Mouse (Mus musculus): Measurements from ENCODE around the gene Ces1d.
"Not testable (repeated sequence)": the region's sequence is repeated elsewhere in the genome, so short reads cannot be mapped to it uniquely, and the experiment has no call there.

Gene Ces1d

DNA sequence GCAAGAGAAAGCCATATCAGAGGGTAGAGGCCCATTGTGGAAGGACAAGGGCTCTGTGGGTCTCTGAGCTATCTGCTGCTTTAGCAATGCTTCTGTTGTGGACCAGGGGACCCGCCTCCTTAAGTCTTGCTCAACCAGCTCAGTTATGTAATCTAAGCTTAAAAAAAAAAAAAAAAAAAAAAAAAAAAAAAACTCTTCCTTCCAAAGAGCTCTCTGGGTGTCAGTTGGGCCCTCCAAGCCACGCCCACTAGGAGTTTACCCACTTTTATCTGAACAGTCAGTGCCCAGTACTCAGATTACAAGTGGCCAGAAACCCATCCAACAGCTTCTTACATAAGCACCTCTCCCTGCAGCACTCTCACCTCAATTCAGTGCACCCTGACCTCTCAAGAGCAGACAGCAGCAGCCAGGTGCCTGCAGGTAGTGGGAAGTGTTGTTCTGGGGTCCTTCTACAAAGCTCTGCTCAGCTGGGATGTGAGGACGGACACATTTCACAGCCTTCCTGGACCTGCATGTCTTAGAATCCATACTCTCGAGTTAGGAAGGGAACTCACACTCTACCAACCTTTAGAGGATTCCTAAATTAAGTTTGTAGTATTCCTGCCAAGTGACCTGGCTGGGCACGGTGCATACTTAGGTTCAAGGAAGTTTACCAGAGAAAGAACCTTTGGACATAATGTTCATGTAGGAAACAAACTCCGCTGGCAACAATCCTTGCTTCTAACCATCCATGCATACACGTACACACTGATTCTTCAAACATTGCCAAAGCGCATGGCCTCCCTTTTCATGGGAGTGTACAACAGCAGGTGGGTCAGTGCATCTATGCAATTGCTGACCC is at the start of gene Ces1d:
Gene Ces1d (minus strand): TSS at position 154 of the 841 bp plus-strand sequence.
- in situ Hi-C loops (cut with MboI, MseI): no loop called here

DNA sequence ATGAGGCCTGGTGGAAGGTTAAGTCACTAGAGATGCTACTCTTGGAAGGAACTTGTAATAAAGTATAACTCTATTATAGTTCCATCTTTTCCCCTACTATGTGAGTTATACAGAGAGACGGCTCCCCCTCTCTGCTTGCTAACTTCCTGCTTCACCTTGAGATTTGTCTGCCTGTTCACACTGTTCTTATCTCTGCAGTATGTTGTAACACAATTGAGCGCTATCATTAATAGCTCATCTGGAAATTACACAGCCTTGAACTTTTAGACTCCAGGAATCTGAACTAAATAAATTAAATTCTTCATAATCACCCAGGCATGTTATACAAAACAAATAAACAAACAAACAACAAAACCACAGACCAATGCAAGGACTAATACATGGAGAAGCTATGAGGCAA is 48.4 kb upstream of the Ces1d start:
- in situ Hi-C loops (cut with MboI, MseI): loop anchor here (5.0 kb wide), 1 partner anchor 674 kb away; no protein-coding TSS in a partner anchor

DNA sequence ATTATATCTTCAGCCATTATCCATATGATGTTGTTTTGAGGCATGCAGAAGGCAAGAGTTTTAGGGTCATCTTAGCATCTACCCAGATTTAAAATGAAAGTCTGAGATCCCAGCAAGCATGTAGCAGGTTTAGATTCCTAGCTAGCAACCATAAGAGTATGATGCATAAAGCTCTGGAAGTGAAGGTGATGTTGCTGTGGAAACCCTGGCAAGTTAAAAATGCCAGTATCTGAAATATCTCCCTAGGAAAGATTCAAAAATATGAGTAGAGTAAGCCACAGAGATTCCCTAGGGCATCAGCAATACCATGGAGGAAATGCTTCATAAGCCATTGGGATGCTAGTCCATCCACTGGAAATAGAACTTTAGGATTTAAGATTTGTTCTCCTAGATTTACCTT is 42.2 kb upstream of the Ces1d start:
- in situ Hi-C loops (cut with MboI, MseI): no loop called here

DNA sequence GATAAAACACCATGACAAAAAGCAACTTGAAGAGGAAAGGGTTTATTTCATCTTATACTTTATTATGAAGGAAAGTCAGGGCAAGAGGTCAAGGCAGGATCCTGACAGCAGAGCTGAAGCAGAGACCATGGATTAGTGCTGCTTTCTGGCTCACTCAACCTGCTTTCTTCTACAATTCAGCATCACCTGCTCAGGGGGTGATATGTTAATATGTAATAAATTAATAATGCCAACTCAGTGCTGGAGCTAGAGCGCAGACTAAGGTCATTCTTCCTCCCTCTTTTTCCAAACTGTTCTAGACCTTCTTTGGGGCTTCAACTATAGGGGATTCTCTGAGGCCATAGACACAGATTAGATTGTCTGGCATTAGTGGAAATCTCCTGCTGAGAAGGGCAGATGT is 38.0 kb upstream of the Ces1d start:
- in situ Hi-C loops (cut with MboI, MseI): no loop called here

DNA sequence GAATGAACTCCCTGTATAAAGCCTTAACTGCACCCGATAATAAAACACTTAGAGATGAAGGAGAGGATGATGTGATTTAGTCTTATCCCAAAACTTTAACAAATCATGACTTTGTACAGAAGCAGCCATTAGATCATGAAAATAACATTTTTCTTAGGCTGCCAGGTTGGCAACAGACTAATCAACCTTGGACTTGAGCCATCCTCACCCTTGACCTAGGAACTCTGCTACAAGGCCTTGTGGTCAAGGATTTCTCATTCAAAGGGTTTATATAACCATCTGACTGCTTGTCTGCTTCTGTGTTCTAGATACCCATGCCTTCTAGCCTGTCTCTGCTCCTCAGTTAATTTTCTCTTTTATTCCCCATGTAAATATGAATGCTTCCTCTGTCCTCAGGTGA is 37.1 kb upstream of the Ces1d start:
- in situ Hi-C loops (cut with MboI, MseI): no loop called here

DNA sequence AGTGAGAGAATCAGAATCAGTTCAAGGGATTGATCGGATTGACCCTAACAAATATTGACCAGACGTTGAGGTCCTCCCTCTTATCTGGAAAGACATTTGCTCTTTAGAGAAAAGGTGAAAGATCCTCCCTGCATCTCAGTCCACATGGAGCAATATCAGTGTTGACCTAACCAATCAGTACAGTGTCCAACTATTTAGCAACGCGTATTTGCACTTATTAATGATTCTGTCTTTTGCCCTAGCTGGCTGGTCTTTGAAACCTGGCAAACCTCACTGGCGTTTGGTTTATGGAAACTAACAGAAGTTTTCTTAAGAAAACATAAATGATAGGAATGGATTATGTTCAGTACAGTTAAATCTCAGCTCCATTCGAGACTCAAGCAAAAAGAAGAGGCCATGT is 36.4 kb upstream of the Ces1d start:
- in situ Hi-C loops (cut with MboI, MseI): no loop called here

DNA sequence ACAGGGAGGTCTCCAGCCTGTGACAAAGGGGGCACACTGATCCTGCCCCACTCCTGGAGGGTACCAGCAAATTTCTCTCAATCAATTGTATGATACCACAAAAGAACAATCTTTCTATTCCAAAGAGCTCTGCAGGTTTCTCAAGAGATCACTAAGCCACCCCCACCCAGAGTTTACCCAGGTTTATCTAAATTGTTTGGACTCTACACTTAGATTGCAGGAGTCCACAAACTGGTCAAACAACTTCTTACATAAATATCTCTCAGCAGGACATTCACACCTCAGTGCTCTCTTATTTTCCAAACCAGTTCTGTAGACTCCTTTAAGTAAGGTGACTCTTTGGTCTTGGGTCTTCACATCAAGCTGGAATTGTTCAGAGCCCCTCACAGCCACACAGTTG is 31.8 kb upstream of the Ces1d start, which contains the start of gene Ces1e:
Gene Ces1e (minus strand): TSS at position 174 of the 400 bp plus-strand sequence.
- in situ Hi-C loops (cut with MboI, MseI): no loop called here

DNA sequence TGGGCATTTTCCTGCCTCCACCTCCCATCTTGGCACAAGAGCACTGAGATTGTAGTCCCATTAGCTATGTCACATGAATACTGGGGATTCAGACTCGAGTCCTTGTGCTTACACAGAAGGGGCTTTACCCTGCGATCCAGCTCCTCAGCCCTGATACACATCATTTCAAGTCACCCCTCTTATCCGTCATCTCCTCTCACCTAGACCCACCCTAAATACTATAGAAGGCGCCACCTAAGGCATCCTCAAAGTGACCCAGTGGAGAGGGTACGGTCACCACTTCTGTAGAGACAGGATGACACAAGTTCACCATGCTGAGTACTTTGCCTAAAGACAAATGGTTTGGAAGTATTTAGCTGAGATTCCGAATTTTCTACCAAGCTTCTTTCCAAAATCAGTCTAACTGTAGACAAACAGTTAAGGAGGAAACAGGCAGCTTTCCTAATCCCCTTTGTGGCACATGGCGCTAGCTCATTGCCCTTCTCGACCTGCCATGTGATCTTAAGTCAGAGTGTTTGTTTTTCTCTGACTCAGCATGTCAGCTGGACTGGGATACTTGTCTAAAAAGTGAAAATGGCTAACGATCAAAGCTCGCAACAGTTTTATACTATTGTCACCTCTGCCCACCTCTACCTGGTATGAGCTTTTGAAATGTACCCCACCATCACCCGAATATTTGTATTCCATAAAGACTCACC is 31.2 kb upstream of the Ces1d start:
- in situ Hi-C loops (cut with MboI, MseI): no loop called here

DNA sequence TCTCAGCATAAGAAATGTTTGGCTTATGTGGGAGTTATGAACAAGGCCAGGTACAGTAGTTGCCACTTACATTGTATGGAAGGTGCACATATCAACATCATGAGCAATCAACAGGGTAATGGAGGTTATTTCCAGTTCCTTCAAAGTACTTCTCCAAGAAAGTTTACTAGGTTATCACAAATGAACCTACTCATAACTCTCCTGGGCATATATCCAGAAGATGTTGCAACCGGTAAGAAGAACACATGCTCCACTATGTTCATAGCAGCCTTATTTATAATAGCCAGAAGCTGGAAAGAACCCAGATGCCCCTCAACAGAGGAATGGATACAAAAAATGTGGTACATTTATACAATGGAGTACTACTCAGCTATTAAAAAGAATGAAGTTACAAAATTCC is 28.8 kb upstream of the Ces1d start:
- in situ Hi-C loops (cut with MboI, MseI): not testable (repeated sequence)

DNA sequence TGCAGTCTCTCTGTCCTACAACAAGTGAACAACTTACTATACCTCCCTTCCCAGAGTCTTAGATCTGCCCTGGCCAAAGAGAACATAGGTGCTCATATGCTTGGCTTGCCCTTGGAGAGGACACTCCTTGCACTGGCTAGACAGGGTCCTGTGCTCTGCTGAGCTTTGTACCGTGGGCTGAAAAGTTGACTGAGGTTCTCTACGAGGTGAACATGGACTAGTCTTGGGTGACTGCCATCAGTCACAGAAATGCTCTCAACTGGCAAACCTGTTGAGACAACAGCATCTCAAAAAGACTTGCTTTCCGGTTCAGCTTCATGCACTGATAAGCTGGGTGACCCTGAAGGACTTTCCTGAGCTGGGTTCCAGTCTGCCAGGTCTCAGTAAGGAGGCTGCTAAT is 24.3 kb upstream of the Ces1d start:
- in situ Hi-C loops (cut with MboI, MseI): no loop called here

DNA sequence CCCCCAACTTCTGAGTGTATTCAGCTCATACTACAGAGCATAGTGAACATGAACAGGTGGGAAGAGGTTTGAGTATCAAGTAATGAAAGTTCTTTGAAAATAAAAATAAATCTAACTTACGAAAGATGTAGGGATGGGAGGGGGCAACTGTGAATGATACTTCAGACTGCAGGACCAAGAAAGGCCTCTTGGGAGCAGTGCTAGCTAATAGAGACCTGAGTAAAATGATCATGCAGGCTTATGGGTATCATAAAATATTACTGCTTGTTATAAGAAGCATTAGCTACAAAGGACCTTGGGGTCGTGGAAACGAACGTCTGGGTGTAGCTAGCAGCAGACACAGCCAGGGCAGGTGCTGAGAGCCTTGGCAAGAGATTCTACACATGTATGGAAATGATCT is 20.2 kb upstream of the Ces1d start:
- in situ Hi-C loops (cut with MboI, MseI): no loop called here

DNA sequence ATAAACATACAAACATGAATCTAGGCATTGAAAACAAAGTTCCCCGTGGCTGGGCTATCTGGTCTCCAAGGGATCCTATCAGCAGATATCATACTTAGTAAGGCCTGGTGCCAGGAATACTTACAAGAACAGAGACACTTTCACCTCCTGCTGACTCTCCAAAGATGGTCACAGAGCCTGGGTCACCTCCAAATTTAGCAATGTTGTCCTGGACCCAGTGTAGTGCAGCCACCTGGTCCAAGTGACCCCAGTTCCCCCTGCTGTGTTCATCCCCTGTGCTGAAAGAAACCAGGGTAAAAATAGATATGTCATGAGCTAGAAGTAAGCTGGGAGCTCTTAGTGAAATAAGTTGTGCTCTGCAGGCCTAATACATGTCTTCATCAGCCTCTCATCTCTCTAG is 19.7 kb upstream of the Ces1d start:
- in situ Hi-C loops (cut with MboI, MseI): no loop called here

DNA sequence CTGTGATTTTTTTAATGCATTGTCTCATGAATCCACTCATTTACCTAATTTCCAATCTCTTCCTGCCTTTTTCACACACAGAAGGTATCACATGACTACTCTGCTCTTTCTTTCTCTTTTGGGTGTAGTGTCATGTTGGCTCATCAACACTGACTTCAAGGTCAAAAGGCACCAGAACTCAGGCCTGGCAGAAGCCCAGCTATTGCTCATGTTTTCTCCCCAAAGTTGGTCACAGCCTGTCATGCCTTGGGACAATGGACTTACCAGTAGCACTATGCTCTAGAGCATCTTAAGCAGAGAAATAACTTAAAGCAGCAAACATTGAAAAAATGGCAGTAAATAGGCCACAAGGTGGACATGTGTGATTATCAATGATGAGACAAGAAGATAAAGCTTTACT is 13.5 kb upstream of the Ces1d start:
- in situ Hi-C loops (cut with MboI, MseI): no loop called here

DNA sequence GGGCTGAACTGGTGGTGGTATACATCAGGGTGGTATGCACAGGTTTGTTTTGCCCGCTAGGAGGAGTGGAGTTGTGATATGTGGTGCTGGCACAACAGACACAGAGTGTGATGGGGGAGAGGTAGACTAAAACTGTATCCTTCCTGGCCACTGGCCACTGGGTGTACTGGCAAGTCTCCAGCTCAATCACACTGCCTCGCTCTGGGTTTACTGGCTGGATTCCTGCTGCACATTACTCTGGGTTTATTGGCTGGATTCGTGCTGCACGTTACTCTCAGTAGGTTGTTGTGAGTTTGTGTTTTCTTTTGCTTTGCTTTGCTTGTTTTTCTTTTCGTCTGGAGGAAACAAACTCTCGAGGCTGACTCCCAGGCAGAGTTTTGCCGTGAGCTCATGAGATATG is 1.5 kb upstream of the Ces1d start:
- in situ Hi-C loops (cut with MboI, MseI): not testable (repeated sequence)

DNA sequence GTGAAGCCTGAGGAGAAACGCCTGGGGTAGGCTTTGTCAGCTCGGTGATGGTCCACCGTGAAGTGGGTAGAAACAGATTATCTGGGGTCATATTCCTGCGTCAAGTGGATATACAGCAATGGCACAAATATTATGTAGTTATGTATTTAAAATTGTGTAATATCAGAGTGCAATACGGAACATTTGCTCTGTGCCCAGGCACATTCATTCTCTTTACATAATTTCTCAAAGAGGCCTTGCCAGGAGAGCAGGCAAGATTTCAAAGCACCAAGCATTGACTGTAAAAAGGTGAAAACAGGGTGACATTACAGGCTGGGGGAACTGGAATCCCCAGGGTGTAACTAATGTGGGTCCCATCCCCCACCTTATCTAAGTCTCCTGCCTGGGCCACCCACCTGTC is 1.2 kb downstream of the Ces1d start:
- in situ Hi-C loops (cut with MboI, MseI): no loop called here

DNA sequence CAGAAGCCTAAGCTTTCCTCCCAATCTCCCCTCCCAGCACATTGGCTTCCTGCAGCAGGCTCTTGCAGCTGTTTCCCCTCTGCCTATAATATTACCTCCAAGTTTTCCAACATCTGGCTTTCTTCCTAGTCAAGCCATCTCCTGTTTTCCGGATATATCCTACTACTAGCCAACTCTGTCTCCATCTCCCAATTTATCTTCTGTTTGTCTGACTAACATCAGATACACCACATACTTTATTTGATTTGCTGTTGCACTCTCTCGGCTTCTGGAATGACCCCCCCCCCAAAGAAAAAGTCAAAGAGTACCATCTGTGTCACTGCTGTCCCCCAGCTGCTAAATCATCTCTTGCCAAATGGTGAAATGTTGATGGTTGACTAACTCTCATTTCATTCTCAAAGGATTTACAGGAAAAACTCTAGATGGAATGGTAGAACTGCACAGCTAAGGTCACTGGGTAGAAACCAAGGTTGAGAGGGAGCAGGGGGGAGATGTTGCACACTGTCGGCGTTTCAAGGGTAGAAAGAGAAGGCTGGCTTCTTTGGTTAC is 17.0 kb downstream of the Ces1d start:
- in situ Hi-C loops (cut with MboI, MseI): no loop called here

DNA sequence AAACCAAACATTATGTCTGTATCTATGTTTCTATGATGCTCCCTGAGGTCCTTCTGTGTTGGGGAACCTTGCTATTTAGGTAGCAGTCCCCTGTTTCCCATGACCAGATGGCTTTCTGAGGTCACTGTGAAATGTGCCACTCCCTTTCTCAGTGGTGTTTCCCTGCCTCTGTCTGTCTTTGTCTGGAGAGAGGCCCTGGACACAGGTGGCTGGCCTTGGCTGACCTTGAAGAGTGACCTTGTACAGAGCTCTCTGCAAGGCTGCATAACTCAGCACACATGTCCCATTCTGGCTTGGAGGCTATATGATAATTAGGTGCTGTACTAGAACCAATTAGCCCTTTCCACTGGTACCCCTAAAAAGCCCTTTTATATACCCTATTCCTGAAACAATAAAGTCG is 21.0 kb downstream of the Ces1d start:
- in situ Hi-C loops (cut with MboI, MseI): no loop called here

DNA sequence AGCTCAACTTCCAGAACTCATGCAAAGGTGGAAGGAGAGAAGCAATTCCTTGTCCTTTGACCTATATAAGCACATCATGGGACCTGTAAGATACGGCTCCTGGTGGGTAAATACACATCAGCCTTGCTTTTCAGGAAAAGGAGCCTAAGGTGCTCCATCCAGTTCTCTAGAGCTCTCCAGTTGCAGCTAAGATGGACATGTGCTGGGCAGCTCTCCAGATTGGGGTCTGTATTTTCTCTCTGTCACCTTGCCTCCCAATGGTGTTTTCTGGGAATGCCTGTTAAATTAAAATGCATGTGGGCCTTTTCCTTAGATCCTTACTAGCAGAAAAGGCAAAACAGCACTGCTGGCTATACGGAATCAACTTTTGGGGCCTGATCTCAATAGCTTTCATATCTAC is 23.1 kb downstream of the Ces1d start:
- in situ Hi-C loops (cut with MboI, MseI): no loop called here

DNA sequence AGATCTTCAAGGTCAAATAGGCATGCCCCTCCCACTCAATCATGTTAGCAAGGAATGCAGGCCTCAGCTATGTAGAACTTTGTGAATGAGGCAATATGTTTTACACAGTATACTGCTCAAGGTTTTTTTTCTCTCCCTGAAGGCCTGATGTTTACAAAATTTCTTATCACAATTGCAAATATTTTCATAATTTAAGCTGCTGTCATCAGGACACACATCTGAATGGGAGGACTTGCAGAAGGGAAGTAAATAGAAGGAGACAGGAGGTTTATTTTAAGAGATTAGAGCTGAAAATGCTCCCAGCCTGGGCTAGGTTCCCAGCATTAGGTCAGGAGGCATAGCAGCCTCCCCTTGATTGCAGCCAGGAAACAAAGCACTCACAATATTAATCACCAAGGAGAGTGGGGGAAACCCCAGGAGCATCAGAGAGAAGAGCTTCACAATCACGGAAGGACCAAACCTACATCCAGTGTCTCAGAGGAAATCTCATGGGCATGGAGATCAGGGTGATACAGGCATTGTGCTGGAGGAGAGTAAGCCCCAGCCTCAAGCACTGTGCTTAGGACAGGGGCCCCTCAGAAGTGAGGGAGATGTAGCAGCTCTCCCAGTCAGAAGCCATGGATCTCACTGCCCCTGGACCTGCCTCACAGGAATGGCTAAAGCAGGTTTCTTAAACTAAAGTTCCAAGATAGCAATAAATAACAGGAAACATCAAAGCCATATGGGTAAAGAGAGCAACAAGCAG is 25.6 kb downstream of the Ces1d start:
- in situ Hi-C loops (cut with MboI, MseI): no loop called here

DNA sequence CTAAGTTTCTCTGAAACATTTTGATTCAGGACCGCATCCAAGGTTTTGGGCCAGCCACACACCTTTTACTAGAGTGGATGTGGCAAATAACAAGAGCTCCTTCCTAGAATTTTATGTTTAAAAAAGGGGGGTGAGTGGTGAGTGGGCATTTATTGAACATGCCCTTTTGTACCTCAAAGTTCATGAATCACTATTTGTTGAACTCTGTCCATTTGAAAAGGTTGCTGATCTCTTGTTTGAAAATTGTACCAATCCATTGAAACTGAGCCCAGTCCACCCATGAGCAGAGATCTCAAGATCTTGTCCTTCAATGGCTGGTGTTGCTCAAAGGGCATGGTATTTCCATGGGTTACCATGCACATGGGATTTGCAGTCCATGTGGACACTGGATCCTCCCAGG is 34.3 kb downstream of the Ces1d start:
- in situ Hi-C loops (cut with MboI, MseI): no loop called here

DNA sequence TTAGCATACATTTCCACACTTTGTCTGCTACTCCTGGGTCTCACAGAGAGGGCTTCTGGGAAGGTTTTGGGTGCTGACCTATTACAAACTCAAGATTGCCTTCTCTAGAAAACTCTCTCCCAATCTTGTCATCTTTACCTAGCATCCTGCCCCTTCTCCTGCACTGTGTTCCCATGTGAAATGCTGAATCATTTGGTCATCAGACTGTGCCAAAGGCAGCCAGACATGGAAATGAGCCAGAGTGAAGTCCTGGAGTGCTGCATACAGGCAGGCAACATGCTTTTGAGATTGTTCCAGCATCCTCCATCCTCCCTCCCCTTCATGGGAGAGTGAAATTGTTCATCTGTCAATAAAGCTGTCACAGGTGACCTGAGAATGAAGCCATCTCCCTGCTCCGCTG is 46.2 kb downstream of the Ces1d start:
- in situ Hi-C loops (cut with MboI, MseI): no loop called here

DNA sequence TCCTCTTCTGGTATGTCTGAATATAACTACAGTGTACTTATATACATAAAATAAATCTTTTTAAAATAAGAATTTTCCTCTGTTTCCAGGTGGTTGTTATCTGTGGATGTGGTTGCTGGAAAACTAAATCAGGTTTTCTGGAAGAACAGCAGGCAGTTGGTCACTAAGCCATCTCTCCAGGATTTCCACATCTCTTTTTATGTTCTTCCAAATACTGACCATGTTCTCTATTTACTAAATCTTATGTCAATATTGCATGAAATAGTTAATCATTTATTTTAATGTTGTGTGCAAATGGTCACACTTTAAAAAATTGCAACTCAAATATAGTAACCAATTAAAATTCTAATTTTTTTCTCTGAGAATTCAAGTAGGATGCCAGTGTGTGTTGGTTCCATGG is 50.3 kb downstream of the Ces1d start:
- in situ Hi-C loops (cut with MboI, MseI): no loop called here

Data from T-helper 1 cell (primary cell).